Mouse (Mus musculus) forebrain, postnatal 0 days (tissue): ENCODE results near the gene Tinagl1. TPM values are rescaled to one million over a fixed set of nuclear protein-coding genes. Genes with fewer than 3 reads are reported as not detected.

Experiments
- ATAC-seq: fragments of 200-750 bp; cut with Nextera tagmentation; 2 replicates; pipeline ENCODE4 v1.8.0; 2017; ENCODE audit warnings: mild to moderate bottlenecking, moderate library complexity
- DNase-seq: peaks from one replicate; pipeline ENCODE4 v3.0.0-alpha.2; 2015
- H3K27ac ChIP-seq: fragments of 300-500 bp; sonication (generic); 2 replicates; pipeline ENCODE4 v1.5.1; 2014; ENCODE audit warnings: low read depth, mild to moderate bottlenecking, antibody characterized with exemption, low read length, moderate library complexity, mixed read lengths
- H3K27me3 ChIP-seq: fragments of 300-500 bp; sonication (generic); 2 replicates; pipeline ENCODE4 v1.6.1; 2014; ENCODE audit warnings: mild to moderate bottlenecking, low read length, mixed read lengths; ENCODE audit not compliant: insufficient read depth
- H3K36me3 ChIP-seq: fragments of 300-500 bp; sonication (generic); 2 replicates; pipeline ENCODE4 v1.6.1; 2014; ENCODE audit warnings: mild to moderate bottlenecking, moderate library complexity; ENCODE audit not compliant: insufficient read depth
- H3K4me1 ChIP-seq: fragments of 300-500 bp; sonication (generic); 2 replicates; pipeline ENCODE4 v1.6.1; 2014; ENCODE audit warnings: antibody characterized with exemption; ENCODE audit not compliant: insufficient read depth
- H3K4me2 ChIP-seq: fragments of 300-500 bp; sonication (generic); 2 replicates; pipeline ENCODE4 v1.6.1; 2014; ENCODE audit warnings: low read depth, mild to moderate bottlenecking, moderate library complexity
- H3K4me3 ChIP-seq: fragments of 300-500 bp; sonication (generic); 2 replicates; pipeline ENCODE4 v1.5.1; 2014; ENCODE audit warnings: low read depth, low read length, mixed read lengths
- H3K9ac ChIP-seq: fragments of 300-500 bp; sonication (generic); 2 replicates; pipeline ENCODE4 v1.6.1; 2014; ENCODE audit warnings: mild to moderate bottlenecking
- H3K9me3 ChIP-seq: fragments of 300-500 bp; sonication (generic); 2 replicates; pipeline ENCODE4 v1.6.1; 2016; ENCODE audit warnings: low read length
- CTCF ChIP-seq: sonication (generic); IDR thresholded peaks from 2 replicates; pipeline ENCODE4 v1.5.1; 2016; ENCODE audit warnings: antibody characterized with exemption, control low read depth, low read depth
- WGBS: fragments of 180-500 bp; shearing (Covaris S2); extraction: QIAGEN DNeasy Blood & Tissue Kit; methylation state at CpG from one replicate; pipeline ENCODE4 v1.1.7; 2014; 5-methylcytosine and 5-hydroxymethylcytosine counted together
- polyA plus RNA-seq: library from polyadenylated mRNA; unstranded; fragments of >200 nt; fragmentation: Nextera tagmentation; extraction: Ambion mirVana; gene quantifications from 2 replicates; pipeline ENCODE4 v1.2.1, GENCODE M21; 2015
- total RNA-seq: library from RNA; depleted of rRNA; stranded (reverse); fragments of >200 nt; gene quantifications from 2 replicates; pipeline ENCODE4 v1.2.3, GENCODE M21; 2014

The Tinagl1 gene
- total and polyA plus RNA-seq, 2 experiments from 2014 or later: 4.5 to 6.7 TPM

DNA sequence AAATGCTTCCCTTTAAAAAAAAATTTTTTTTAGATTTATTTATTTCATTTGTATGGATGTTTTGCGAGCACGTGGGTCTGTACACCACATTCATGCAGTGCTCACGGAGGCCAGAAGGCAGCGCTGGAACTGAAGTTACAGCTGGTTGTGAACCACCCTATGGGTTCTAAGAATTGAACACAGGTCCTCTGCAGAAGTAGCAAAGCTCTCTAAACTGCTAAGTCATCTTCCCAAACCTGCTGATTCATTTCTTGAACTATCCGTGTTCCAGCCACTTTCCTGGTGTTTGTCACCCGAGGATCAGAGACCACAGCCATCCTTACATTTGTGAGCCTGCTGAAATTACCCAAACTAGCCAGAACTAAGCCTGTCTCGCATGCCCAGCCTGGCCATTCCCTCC lies 37.5 kb upstream of the Tinagl1 start:
- DNase-seq (no peak), ATAC-seq (no peak)
- WGBS: 74% methylated on average over 7 of the region's 7 CpGs
- no peak overlapping the region for H3K27ac ChIP-seq
- H3K27me3 ChIP-seq: no peaks in the 10 kb centered on the region
- H3K4me1 ChIP-seq: no peaks in the 10 kb centered on the region
- H3K36me3 ChIP-seq: no peaks in the 10 kb centered on the region
- TF ChIP-seq CTCF: no peak
- no peak overlapping the region for H3K4me2 ChIP-seq
- H3K9ac ChIP-seq: no peak overlapping the region
- H3K9me3 ChIP-seq: no peaks in the 10 kb centered on the region
- H3K4me3 ChIP-seq: no peak overlapping the region

DNA sequence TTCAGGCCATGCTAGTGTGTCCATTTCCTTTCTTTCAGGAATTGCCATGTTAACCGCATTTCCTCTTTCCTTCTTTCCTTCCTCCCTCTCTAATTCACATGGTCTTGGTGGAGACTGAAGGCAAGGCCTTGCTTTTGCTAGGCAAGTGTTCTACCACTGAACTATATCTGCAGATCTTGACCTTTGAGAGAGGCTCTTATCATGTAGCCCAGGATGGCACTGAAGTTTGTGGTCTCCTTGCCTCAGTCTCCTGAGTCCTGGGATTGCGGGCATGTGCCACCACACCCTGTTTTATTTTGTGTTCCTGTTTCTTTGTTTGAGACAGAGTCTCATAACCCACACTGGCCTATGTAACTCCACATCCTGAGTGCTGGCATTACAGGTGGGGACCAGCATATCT lies 36.9 kb upstream of the Tinagl1 start:
- Histone ChIP-seq H3K36me3 (no peaks in the 10 kb centered on the region), H3K4me2 (no peak overlapping the region), H3K4me1 (no peaks in the 10 kb centered on the region), H3K27me3 (no peaks in the 10 kb centered on the region), H3K9me3 (no peaks in the 10 kb centered on the region), H3K9ac (no peak overlapping the region), H3K4me3 (no peak overlapping the region), H3K27ac (no peak overlapping the region)
- 91% methylated on average over 2 of the region's 2 CpGs for WGBS
- ATAC-seq (no peak), DNase-seq (no peak)
- TF ChIP-seq CTCF: no peak

DNA sequence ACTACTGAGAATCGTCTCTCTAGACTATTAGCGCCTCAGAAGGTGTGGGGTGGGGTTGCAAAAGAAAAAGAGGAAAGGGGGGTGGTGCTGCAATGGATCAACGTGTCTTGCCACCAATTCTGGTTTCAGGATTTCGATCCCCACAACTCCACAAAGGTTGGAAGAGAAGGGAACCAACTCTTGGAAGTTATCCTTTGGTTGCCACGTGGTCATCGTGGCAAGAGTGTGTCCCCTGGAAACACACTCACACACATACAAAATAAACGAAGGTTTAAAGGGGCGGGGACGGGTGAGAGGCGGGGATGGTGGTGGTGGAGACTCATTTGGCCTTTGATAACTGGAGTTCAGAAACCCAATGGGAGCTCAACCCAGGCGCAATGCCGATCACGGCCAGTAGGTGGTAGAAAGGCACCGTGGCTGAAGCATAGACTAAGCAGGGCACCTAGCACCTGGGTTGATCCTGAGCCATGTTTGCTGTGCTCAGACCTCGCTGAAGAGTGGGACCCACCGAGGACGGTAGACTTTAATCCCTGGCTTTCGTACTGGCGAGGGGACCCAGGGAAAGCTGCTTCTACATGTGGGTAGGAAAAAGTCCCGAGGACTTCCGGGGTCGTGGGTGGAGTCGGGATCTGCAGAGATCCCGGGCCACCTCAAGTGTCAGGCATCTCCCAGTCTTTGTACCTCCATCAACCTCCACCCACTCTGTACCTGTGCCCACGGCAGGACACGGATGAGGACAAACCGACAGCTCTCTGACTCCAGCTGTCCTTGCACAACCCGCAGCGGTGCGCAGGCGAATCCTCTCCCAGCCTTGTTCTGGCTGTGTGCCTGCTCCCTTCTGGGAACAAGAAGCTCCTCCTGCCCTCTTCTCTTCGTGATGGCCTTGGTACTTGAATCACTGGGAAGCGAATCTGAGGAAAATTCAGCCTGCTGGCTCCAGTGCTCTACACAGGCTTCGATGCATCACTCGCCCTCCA lies 24.1 kb upstream of the Tinagl1 start:
- no peaks in the 10 kb centered on the region for H3K9me3 ChIP-seq
- ATAC-seq (peak; percentile 87), DNase-seq (peak; percentile 86)
- H3K36me3 ChIP-seq: no peaks in the 10 kb centered on the region
- no peaks in the 10 kb centered on the region; the same call in 1 of the 2 replicates for H3K27me3 ChIP-seq
- peak overlapping the region; percentile 37 for H3K4me3 ChIP-seq
- H3K4me2 ChIP-seq: peak overlapping the region; percentile 72
- no peak overlapping the region for H3K27ac ChIP-seq
- TF ChIP-seq CTCF: peak; percentile 97
- 16% methylated on average over 35 of the region's 35 CpGs for WGBS
- no peaks in the 10 kb centered on the region for H3K4me1 ChIP-seq
- peak overlapping the region; percentile 53 for H3K9ac ChIP-seq

DNA sequence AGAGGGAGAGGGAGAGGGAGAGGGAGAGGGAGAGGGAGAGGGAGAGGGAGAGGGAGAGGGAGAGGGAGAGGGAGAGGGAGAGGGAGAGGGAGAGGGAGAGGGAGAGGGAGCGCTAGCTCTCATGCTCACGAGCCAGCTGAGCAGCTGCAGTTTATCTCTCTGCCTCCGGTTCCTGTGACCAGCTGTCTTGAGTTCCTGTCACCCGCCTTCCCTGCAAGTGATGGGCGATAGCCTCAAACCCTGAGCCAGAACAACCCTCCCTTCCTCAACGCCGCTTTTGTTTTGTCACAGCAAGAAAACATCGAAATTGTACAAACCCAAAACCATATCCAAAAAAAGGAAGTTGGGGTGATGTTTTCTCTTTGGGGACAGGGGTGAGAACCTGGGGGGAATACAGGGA lies 21.6 kb upstream of the Tinagl1 start:
- Histone ChIP-seq H3K27ac (no peak overlapping the region), H3K9me3 (no peaks in the 10 kb centered on the region), H3K9ac (no peak overlapping the region), H3K27me3 (no peaks in the 10 kb centered on the region; the same call in 1 of the 2 replicates), H3K4me3 (no peak overlapping the region), H3K36me3 (no peaks in the 10 kb centered on the region), H3K4me2 (no peak overlapping the region), H3K4me1 (no peaks in the 10 kb centered on the region)
- no peak for DNase-seq
- TF ChIP-seq CTCF: no peak
- WGBS: 70% methylated on average over 8 of the region's 8 CpGs
- ATAC-seq: no peak

DNA sequence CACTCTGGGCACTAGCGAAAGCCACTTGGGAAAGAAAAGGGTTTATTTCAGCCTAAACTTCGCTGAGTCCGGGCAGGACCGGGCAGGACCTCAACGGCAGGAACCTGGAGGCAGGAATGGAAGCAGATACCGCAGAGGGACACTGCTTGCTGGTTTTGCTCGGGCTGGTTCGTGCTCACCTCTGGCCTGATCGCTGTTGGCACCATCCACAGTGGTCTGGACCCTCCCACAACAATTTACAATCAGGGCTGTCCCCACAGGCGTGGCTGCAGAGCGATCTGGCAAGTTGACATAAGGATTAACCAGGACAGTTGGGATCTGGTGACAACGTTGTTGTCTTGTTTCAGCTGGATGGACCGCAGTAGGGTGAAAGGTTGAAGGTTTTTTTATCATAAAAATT lies 21.0 kb upstream of the Tinagl1 start:
- WGBS: 71% methylated on average over 13 of the region's 13 CpGs
- Histone ChIP-seq H3K4me3 (no peak overlapping the region), H3K9me3 (no peaks in the 10 kb centered on the region), H3K27ac (no peak overlapping the region), H3K4me1 (no peaks in the 10 kb centered on the region), H3K4me2 (no peak overlapping the region), H3K27me3 (no peaks in the 10 kb centered on the region; the same call in 1 of the 2 replicates), H3K9ac (no peak overlapping the region), H3K36me3 (no peaks in the 10 kb centered on the region)
- ATAC-seq (no peak), DNase-seq (no peak)
- TF ChIP-seq CTCF: no peak

DNA sequence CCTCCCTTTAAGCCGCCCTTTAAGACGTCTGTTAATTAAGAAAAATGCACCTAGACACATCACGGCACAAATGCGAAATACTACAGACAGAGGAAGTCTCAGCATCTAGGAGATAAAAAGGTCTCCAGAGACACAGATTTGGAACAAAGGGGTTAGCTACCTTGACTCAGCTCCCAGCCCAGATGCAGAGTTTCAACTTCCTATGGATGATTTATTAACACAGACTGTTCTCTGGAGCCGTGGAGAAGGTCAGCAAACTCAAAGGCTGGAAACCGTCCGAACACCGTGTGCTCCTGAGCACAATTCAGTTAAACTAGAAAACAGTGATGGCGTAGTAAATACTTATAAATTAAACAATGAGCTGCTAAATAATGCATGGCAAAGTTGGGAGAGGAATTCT lies 17.3 kb upstream of the Tinagl1 start:
- no peak for DNase-seq
- no peak for ATAC-seq
- Histone ChIP-seq H3K4me3 (no peak overlapping the region), H3K4me2 (no peak overlapping the region), H3K36me3 (no peaks in the 10 kb centered on the region), H3K9ac (no peak overlapping the region), H3K9me3 (no peaks in the 10 kb centered on the region), H3K27ac (no peak overlapping the region), H3K4me1 (no peaks in the 10 kb centered on the region), H3K27me3 (no peaks in the 10 kb centered on the region; the same call in 1 of the 2 replicates)
- no peak for TF ChIP-seq CTCF
- 46% methylated on average over 9 of the region's 9 CpGs for WGBS

DNA sequence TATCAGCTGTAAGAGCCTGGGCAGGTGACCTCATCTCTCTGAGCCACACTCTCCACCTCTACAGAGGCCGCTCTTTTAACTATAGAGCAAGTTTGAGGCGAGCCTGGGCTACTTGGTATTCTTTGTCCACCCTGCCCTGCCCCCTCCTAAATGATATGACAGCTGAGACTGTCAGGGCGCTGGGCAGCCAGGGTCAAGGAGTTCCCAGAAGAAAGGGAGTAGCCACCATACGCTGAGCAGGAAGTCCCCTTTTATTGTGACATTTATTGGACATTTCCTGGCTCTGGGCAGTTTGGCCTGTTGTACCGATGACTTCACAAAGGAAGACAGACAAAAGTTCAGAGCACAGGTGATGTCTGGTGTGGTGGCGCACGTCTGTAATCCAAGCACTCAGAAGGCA lies 14.7 kb upstream of the Tinagl1 start:
- Histone ChIP-seq H3K27me3 (no peaks in the 10 kb centered on the region), H3K27ac (no peak overlapping the region), H3K4me2 (no peak overlapping the region), H3K9me3 (no peaks in the 10 kb centered on the region), H3K4me1 (no peaks in the 10 kb centered on the region), H3K9ac (no peak overlapping the region), H3K36me3 (no peaks in the 10 kb centered on the region), H3K4me3 (no peak overlapping the region)
- ATAC-seq (no peak), DNase-seq (no peak)
- TF ChIP-seq CTCF: no peak
- 70% methylated on average over 7 of the region's 7 CpGs for WGBS
